Mouse (Mus musculus): ENCODE measurements around the gene Emid1. TPM values are rescaled to one million over a fixed set of nuclear protein-coding genes. Genes with fewer than 3 reads are reported as not detected.

Emid1 gene
- polyA plus RNA-seq, 1 experiment from 2014 or later, result 112 TPM

DNA sequence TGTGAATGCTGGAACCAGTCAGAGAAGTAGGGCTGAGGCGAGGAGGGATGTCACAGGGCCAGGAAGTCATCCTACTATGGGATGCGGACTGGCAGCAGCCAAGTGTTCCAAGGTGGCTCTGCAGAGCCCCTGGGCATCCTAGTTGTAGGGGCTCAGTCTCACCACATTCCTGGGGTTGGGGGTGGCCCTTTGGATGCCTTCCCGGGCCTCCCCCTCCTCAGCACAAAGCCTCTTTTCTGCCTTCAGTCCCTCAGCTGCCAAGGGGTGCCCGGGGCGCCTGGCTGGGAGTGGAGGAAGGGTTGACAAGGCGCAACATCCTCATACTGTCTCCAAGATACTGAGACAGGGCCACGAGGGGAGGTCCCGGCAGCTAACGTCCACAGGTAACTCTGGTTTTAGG, 2.1 kb downstream of the Emid1 start:
- H3K9ac ChIP-seq (ENCODE audit: low read depth, low read length), result peak overlapping the region; percentile 89
- peak overlapping the region; percentile 76 for H3K4me2 ChIP-seq (ENCODE audit: low read depth, low read length)
- peak overlapping the region; percentile 87 for H3K27ac ChIP-seq (ENCODE audit: low read length)
- no peaks in the 10 kb centered on the region for H3K36me3 ChIP-seq (ENCODE audit: control insufficient read depth, insufficient read depth, low read length)
- H3K4me1 ChIP-seq (ENCODE audit: control insufficient read depth, insufficient read depth, low read length), result peaks cover 42% of the 10 kb centered on the region
- peak overlapping the region; percentile 10; the same call in 1 of the 2 replicates for H3K4me3 ChIP-seq (ENCODE audit: low read length)
- peak; percentile 6; the same call in 1 of the 2 replicates for ATAC-seq
- H3K9me3 ChIP-seq (ENCODE audit: control insufficient read depth, low read length), result no peaks in the 10 kb centered on the region
- H3K27me3 ChIP-seq (replicated peaks; ENCODE audit: control insufficient read depth, insufficient read depth, low read length), result no peaks in the 10 kb centered on the region
- 73% methylated on average over 9 of the region's 9 CpGs for WGBS

DNA sequence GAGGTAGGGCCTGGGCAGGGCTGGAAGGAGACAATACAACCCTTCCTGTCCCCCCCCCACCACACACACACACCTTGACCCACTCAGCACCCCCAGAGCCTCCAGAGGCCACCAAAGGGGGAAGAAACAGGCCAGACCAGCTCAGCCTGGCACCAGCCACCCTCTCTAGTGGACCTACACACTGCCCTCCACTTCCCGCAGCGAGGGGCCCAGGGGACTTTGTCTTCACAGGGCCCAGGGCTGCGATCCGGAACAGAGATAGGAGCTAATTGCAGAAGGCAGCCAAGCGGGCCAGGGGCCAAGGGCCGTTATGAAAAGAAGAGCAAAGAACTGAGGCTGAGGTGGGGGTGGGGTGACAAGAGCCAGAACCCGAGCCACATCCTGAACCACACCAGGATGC, 2.8 kb downstream of the Emid1 start:
- Histone ChIP-seq H3K4me1 (ENCODE audit: control insufficient read depth, insufficient read depth, low read length) (peaks cover 37% of the 10 kb centered on the region), H3K9me3 (ENCODE audit: control insufficient read depth, low read length) (no peaks in the 10 kb centered on the region), H3K4me3 (ENCODE audit: low read length) (peak overlapping the region; percentile 7; the same call in 1 of the 2 replicates), H3K9ac (ENCODE audit: low read depth, low read length) (peak overlapping the region; percentile 89), H3K4me2 (ENCODE audit: low read depth, low read length) (peak overlapping the region; percentile 76), H3K36me3 (ENCODE audit: control insufficient read depth, insufficient read depth, low read length) (no peaks in the 10 kb centered on the region), H3K27me3 (replicated peaks; ENCODE audit: control insufficient read depth, insufficient read depth, low read length) (no peaks in the 10 kb centered on the region), H3K27ac (ENCODE audit: low read length) (peak overlapping the region; percentile 87)
- 14% methylated on average over 7 of the region's 7 CpGs for WGBS
- ATAC-seq, result peak; percentile 88

DNA sequence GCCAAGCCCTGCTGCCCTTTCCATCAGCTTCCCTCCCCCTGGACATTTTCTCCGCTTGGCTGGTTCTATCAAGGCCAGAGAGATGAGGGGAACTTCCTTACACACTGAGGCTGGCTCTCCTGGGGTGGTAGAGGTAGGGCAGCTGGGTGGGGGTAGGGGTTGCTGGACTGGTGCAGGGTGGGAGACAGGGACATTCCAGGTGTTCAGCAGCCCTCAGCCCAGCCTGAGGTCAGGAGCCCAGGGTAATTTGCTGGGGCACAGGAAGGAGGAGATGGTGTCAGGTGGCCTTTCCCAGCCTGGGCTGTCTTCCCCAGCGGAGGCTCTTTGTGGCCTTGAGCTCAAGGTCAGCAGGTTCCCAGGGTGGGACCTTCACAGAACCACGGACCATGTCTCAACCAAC, 6.5 kb downstream of the Emid1 start:
- Histone ChIP-seq H3K4me3 (ENCODE audit: low read length) (no peak overlapping the region), H3K27ac (ENCODE audit: low read length) (no peak overlapping the region), H3K9ac (ENCODE audit: low read depth, low read length) (no peak overlapping the region), H3K36me3 (ENCODE audit: control insufficient read depth, insufficient read depth, low read length) (no peaks in the 10 kb centered on the region), H3K4me1 (ENCODE audit: control insufficient read depth, insufficient read depth, low read length) (peaks cover 51% of the 10 kb centered on the region), H3K4me2 (ENCODE audit: low read depth, low read length) (no peak overlapping the region), H3K27me3 (replicated peaks; ENCODE audit: control insufficient read depth, insufficient read depth, low read length) (no peaks in the 10 kb centered on the region), H3K9me3 (ENCODE audit: control insufficient read depth, low read length) (no peaks in the 10 kb centered on the region)
- no peak for ATAC-seq
- WGBS, result 66% methylated on average over 3 of the region's 3 CpGs

DNA sequence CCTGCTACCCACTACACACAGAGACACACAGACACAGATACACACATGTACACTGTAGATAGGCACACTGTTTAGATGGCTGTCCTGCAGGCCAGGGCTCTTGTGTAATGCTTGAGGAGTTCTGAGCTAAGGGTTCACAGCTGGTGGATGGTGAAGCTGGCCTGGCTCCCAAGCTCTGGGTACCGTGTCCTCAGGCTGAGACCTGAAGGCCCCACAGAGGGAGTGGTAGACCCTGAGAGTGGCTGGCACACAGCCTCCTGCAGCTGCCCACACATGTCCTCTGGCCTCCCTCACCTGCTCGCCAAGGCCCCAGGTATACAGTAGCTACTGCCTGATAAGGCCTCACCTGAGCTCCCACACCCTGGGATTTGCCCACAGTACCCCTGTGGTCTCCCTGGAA, 10.1 kb downstream of the Emid1 start:
- H3K27ac ChIP-seq (ENCODE audit: low read length), result peak overlapping the region; percentile 78

DNA sequence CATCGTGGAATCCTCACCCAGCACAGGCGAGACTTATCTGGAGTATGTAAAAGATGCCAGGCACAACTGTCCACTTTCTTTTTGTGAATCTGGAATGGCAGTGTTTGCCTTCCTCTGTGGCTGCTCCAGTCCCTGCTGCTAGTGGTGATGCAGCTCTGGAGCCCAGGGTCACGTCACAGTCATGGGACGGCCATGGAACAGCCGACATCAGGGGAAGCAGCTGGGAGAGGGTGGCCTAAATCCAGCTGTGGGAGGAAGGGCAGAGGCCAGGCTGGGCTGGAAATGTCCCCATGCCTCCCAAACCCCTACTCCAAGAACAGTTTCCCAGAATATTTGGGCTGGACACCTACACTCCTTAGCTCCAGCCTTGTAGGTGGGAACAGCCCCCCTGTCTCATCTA, 10.8 kb downstream of the Emid1 start:
- WGBS, result 80% methylated on average over 5 of the region's 5 CpGs
- ATAC-seq, result no peak
- H3K36me3 ChIP-seq (ENCODE audit: control insufficient read depth, insufficient read depth, low read length), result no peaks in the 10 kb centered on the region
- no peak overlapping the region for H3K4me3 ChIP-seq (ENCODE audit: low read length)
- peak overlapping the region; percentile 10; the same call in 1 of the 2 replicates for H3K9ac ChIP-seq (ENCODE audit: low read depth, low read length)
- H3K4me2 ChIP-seq (ENCODE audit: low read depth, low read length), result no peak overlapping the region
- peaks cover 51% of the 10 kb centered on the region for H3K4me1 ChIP-seq (ENCODE audit: control insufficient read depth, insufficient read depth, low read length)
- H3K27ac ChIP-seq (ENCODE audit: low read length), result peak overlapping the region; percentile 78
- H3K27me3 ChIP-seq (replicated peaks; ENCODE audit: control insufficient read depth, insufficient read depth, low read length), result no peaks in the 10 kb centered on the region
- no peaks in the 10 kb centered on the region for H3K9me3 ChIP-seq (ENCODE audit: control insufficient read depth, low read length)

More for the DNA sequence above, 10.1 kb downstream of the Emid1 start:
- Histone ChIP-seq H3K9ac (ENCODE audit: low read depth, low read length) (peak overlapping the region; percentile 38), H3K4me2 (ENCODE audit: low read depth, low read length) (no peak overlapping the region), H3K36me3 (ENCODE audit: control insufficient read depth, insufficient read depth, low read length) (no peaks in the 10 kb centered on the region), H3K4me3 (ENCODE audit: low read length) (no peak overlapping the region), H3K4me1 (ENCODE audit: control insufficient read depth, insufficient read depth, low read length) (peaks cover 51% of the 10 kb centered on the region), H3K27me3 (replicated peaks; ENCODE audit: control insufficient read depth, insufficient read depth, low read length) (no peaks in the 10 kb centered on the region), H3K9me3 (ENCODE audit: control insufficient read depth, low read length) (no peaks in the 10 kb centered on the region)
- WGBS, result 53% methylated on average over 2 of the region's 2 CpGs
- ATAC-seq, result peak; percentile 29

DNA sequence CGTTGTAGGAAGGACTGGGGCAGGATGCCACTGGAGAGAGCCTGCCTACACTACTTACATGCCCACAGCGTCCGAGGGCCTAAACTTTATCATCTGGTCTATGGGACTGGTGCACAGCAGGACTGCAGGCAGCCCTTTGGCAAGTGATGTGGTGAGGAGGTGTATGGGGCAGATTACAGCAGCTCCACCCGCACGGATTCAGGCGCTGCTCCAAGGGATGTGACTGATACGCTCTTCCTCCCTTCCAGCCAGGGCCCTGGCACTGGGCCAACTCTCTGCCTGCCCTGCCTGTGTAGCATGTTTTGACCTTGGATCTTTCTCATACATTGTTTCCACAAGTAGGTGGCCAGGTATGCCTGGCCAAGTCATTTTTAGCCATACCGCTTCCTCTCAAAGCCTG, 11.4 kb downstream of the Emid1 start:
- no peaks in the 10 kb centered on the region for H3K36me3 ChIP-seq (ENCODE audit: control insufficient read depth, insufficient read depth, low read length)
- whole genome bisulfite sequencing, result 29% methylated on average over 8 of the region's 8 CpGs
- H3K4me1 ChIP-seq (ENCODE audit: control insufficient read depth, insufficient read depth, low read length), result peaks cover 48% of the 10 kb centered on the region
- H3K27me3 ChIP-seq (replicated peaks; ENCODE audit: control insufficient read depth, insufficient read depth, low read length), result no peaks in the 10 kb centered on the region
- H3K4me3 ChIP-seq (ENCODE audit: low read length), result no peak overlapping the region
- H3K27ac ChIP-seq (ENCODE audit: low read length), result peak overlapping the region; percentile 78
- no peak overlapping the region for H3K4me2 ChIP-seq (ENCODE audit: low read depth, low read length)
- no peaks in the 10 kb centered on the region for H3K9me3 ChIP-seq (ENCODE audit: control insufficient read depth, low read length)
- ATAC-seq, result peak; percentile 67
- H3K9ac ChIP-seq (ENCODE audit: low read depth, low read length), result 0 out of 2 replicates have a peak overlapping the region, but pooled peaks have one; percentile 33

DNA sequence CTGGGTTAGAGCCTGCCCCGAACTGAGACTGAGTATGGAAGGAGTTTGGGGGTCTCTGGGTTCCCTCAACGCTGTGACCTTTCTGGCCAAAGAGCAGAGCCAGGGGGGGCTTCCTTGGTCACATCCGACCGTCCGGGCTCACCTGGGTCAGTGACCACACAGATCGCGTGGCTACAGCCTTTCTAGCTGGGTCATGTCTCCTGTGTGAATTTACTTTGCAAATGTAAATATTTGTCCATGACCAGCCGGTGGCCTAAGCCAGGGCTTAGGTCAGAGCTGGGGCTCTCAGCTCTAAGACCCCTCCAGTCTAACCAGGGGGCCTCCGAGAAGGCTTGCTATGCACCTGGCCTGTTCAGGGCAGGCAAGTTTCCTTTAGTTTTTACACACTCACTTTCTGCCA, 12.7 kb downstream of the Emid1 start:
- peaks cover 46% of the 10 kb centered on the region for H3K4me1 ChIP-seq (ENCODE audit: control insufficient read depth, insufficient read depth, low read length)
- H3K4me3 ChIP-seq (ENCODE audit: low read length), result no peak overlapping the region
- 47% methylated on average over 9 of the region's 9 CpGs for WGBS
- H3K27ac ChIP-seq (ENCODE audit: low read length), result peak overlapping the region; percentile 67
- peak overlapping the region; percentile 32; the same call in 1 of the 2 replicates for H3K9ac ChIP-seq (ENCODE audit: low read depth, low read length)
- H3K36me3 ChIP-seq (ENCODE audit: control insufficient read depth, insufficient read depth, low read length), result no peaks in the 10 kb centered on the region
- H3K27me3 ChIP-seq (replicated peaks; ENCODE audit: control insufficient read depth, insufficient read depth, low read length), result no peaks in the 10 kb centered on the region
- H3K9me3 ChIP-seq (ENCODE audit: control insufficient read depth, low read length), result no peaks in the 10 kb centered on the region
- no peak for ATAC-seq
- 0 out of 2 replicates have a peak overlapping the region, but pooled peaks have one; percentile 11 for H3K4me2 ChIP-seq (ENCODE audit: low read depth, low read length)

DNA sequence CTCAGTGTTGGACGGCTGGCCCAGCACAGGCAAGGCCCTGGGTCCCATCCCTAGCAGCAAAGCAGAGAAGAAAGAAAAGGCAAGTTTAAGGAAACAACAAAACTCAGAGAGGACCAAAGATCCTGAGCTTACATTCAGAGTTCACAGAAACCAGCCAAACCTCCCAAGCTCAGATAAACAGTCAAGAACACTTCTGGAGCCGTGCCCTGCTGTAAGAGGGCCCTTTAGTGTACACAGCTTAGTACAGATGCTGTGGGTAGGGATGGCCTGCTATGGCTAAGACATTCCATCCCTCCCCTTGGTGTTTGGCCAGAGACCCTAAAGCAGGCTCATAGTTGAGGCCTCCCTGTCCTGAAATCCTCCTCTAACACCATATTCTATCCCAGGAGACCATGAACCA, 13.4 kb downstream of the Emid1 start:
- no peak for ATAC-seq
- no peak overlapping the region for H3K4me3 ChIP-seq (ENCODE audit: low read length)
- WGBS, result 51% methylated on average over 2 of the region's 2 CpGs
- peak overlapping the region; percentile 11; the same call in 1 of the 2 replicates for H3K4me2 ChIP-seq (ENCODE audit: low read depth, low read length)
- no peaks in the 10 kb centered on the region for H3K9me3 ChIP-seq (ENCODE audit: control insufficient read depth, low read length)
- peak overlapping the region; percentile 32; the same call in 1 of the 2 replicates for H3K9ac ChIP-seq (ENCODE audit: low read depth, low read length)
- peak overlapping the region; percentile 67 for H3K27ac ChIP-seq (ENCODE audit: low read length)
- H3K4me1 ChIP-seq (ENCODE audit: control insufficient read depth, insufficient read depth, low read length), result peaks cover 43% of the 10 kb centered on the region
- no peaks in the 10 kb centered on the region for H3K27me3 ChIP-seq (replicated peaks; ENCODE audit: control insufficient read depth, insufficient read depth, low read length)
- no peaks in the 10 kb centered on the region for H3K36me3 ChIP-seq (ENCODE audit: control insufficient read depth, insufficient read depth, low read length)

DNA sequence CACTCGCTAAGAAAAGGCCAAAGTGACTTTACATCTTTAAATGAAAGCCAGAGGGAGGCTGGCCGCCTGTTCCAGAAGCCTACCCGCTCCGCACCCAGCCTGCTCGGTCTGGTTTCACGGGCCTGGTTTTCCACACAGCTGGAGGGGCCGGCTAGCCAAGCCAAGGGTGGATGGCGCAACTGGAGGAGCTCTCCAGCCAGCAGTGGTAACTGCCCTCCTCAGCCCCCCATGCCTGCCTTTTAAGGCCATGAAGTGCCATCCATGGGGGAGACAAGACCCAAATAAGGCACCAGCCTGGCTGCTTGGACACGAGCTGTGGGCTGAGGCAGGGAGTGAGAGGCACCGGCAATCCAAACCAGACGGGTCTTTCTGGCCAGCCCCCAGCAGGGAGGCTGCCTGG, 16.1 kb downstream of the Emid1 start:
- Histone ChIP-seq H3K4me1 (ENCODE audit: control insufficient read depth, insufficient read depth, low read length) (peaks cover 28% of the 10 kb centered on the region), H3K9me3 (ENCODE audit: control insufficient read depth, low read length) (no peaks in the 10 kb centered on the region), H3K27ac (ENCODE audit: low read length) (peak overlapping the region; percentile 53), H3K9ac (ENCODE audit: low read depth, low read length) (peak overlapping the region; percentile 20; the same call in 1 of the 2 replicates), H3K36me3 (ENCODE audit: control insufficient read depth, insufficient read depth, low read length) (no peaks in the 10 kb centered on the region), H3K4me3 (ENCODE audit: low read length) (0 out of 2 replicates have a peak overlapping the region, but pooled peaks have one; percentile 7), H3K4me2 (ENCODE audit: low read depth, low read length) (no peak overlapping the region), H3K27me3 (replicated peaks; ENCODE audit: control insufficient read depth, insufficient read depth, low read length) (no peaks in the 10 kb centered on the region)
- ATAC-seq, result no peak
- 63% methylated on average over 11 of the region's 11 CpGs for WGBS

DNA sequence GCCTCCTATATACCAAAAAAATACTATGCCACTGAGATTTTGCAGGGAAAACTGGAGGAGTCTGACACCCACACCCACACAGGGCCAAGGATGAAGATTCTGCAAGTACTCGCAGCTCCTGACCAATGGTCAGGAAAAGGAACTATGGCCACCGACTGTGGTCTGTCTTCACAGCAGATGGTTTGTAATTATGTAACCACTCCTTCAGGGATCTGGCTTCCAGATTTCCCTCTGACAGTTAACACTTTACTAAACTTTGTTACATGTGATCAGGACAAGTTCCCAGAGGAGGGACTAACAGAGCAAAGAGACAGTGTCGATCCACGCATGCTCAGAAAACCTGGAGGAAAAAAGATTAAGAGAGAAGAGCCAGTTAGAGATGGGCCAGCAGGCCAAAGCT, 19.3 kb downstream of the Emid1 start:
- Histone ChIP-seq H3K27ac (ENCODE audit: low read length) (no peak overlapping the region), H3K9ac (ENCODE audit: low read depth, low read length) (no peak overlapping the region), H3K27me3 (replicated peaks; ENCODE audit: control insufficient read depth, insufficient read depth, low read length) (no peaks in the 10 kb centered on the region), H3K4me2 (ENCODE audit: low read depth, low read length) (no peak overlapping the region), H3K9me3 (ENCODE audit: control insufficient read depth, low read length) (no peaks in the 10 kb centered on the region), H3K4me3 (ENCODE audit: low read length) (no peak overlapping the region), H3K36me3 (ENCODE audit: control insufficient read depth, insufficient read depth, low read length) (no peaks in the 10 kb centered on the region), H3K4me1 (ENCODE audit: control insufficient read depth, insufficient read depth, low read length) (0 out of 2 replicates have a peak, but pooled peaks cover 2% of the 10 kb centered on the region)
- 66% methylated on average over 4 of the region's 4 CpGs for WGBS
- ATAC-seq, result no peak
